Mouse (Mus musculus): ENCODE results near the gene Crispld2. TPM values are rescaled to one million over a fixed set of nuclear protein-coding genes. Genes with fewer than 3 reads are reported as not detected.

Crispld2 gene
- polyA plus RNA-seq, 1 experiment from 2014 or later, result 4.6 TPM

DNA sequence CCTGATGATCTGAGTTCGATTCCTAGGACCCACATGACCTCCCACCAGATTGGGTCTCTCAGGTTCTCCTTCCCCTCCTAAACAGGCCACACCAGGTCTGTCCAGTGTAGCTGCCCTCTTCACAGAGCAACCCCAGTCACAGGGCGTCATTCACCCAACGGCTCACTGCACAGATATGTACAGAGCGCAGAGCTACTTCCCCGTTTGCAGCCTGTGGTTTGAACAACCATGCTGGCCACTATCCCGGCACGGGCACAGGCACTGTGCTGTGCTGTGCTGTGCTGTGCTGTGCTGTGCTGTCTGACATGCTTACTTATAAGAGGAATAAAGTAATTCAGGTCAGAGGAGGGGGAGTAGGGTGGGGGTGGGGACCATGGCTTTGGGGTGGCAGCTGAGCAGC lies 24.2 kb downstream of the Crispld2 start:
- no peaks in the 10 kb centered on the region for H3K27me3 ChIP-seq (ENCODE audit: control insufficient read depth, insufficient read depth, low read length)
- H3K9me3 ChIP-seq (ENCODE audit: control insufficient read depth, low read length), result no peaks in the 10 kb centered on the region
- DNase-seq (ENCODE audit: low spot score) (no peak), ATAC-seq (ENCODE audit: insufficient read depth, low FRiP score, low TSS enrichment) (no peak)
- H3K36me3 ChIP-seq (ENCODE audit: control insufficient read depth, insufficient read depth, low read length), result no peaks in the 10 kb centered on the region; the same call in 1 of the 2 replicates
- H3K4me1 ChIP-seq (ENCODE audit: control insufficient read depth, insufficient read depth, low read length), result 0 out of 2 replicates have a peak, but pooled peaks cover 3% of the 10 kb centered on the region
- 84% methylated on average over 7 of the region's 7 CpGs for WGBS
- no peak overlapping the region for H3K27ac ChIP-seq (ENCODE audit: low read depth, low read length)
- H3K4me3 ChIP-seq (ENCODE audit: low read depth, low read length), result no peak overlapping the region
- no peak overlapping the region for H3K4me2 ChIP-seq (ENCODE audit: low read depth)
- no peak overlapping the region for H3K9ac ChIP-seq (ENCODE audit: low read length)

DNA sequence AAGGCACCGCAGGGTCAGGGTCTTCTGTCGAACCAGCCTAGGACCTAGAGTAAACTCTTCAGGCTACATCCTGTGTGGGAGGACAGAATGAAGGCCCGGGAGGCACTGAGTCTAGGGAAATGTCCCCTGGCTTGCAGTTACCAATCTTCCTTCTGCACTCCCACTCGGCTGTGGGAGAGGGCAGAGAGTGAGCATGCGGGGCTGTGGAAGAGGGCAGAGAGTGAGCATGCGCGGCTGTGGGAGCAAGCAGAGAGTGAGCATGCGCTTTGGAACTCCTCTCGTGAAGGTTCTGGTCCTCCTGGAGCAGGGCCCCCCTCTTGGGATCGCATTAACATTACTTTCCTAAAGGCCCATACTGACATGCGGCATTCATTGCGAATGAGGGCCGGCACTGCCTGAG lies 25.1 kb downstream of the Crispld2 start:
- Histone ChIP-seq H3K9ac (ENCODE audit: low read length) (no peak overlapping the region), H3K27me3 (ENCODE audit: control insufficient read depth, insufficient read depth, low read length) (no peaks in the 10 kb centered on the region), H3K4me3 (ENCODE audit: low read depth, low read length) (no peak overlapping the region), H3K36me3 (ENCODE audit: control insufficient read depth, insufficient read depth, low read length) (no peaks in the 10 kb centered on the region; the same call in 1 of the 2 replicates), H3K27ac (ENCODE audit: low read depth, low read length) (no peak overlapping the region), H3K4me1 (ENCODE audit: control insufficient read depth, insufficient read depth, low read length) (0 out of 2 replicates have a peak, but pooled peaks cover 3% of the 10 kb centered on the region), H3K9me3 (ENCODE audit: control insufficient read depth, low read length) (no peaks in the 10 kb centered on the region), H3K4me2 (ENCODE audit: low read depth) (no peak overlapping the region)
- ATAC-seq (ENCODE audit: insufficient read depth, low FRiP score, low TSS enrichment) (no peak), DNase-seq (ENCODE audit: low spot score) (no peak)
- 88% methylated on average over 13 of the region's 13 CpGs for WGBS

DNA sequence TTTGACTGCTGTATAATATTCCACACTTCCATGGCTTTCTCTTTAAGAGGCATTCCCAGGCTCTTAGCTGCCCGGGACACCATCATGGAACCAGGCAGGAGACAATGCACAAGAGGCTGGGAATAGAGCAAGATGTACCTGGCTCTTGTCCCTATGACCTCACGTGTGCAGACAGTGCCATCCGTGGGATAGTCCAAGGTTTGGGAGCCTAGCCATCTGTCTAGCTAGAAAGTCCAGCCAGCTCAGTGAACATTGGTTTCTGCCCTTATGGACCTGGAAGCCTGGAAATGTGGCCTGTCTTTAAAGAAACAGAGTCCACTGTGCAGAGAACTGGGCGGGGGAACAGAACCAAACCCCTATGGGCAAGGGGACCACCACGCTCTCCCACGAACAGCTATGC lies 25.5 kb downstream of the Crispld2 start:
- H3K4me2 ChIP-seq (ENCODE audit: low read depth), result no peak overlapping the region
- no peak overlapping the region for H3K27ac ChIP-seq (ENCODE audit: low read depth, low read length)
- H3K4me1 ChIP-seq (ENCODE audit: control insufficient read depth, insufficient read depth, low read length), result 0 out of 2 replicates have a peak, but pooled peaks cover 3% of the 10 kb centered on the region
- H3K27me3 ChIP-seq (ENCODE audit: control insufficient read depth, insufficient read depth, low read length), result no peaks in the 10 kb centered on the region
- no peak overlapping the region for H3K9ac ChIP-seq (ENCODE audit: low read length)
- DNase-seq (ENCODE audit: low spot score) (no peak), ATAC-seq (ENCODE audit: insufficient read depth, low FRiP score, low TSS enrichment) (no peak)
- no peaks in the 10 kb centered on the region; the same call in 1 of the 2 replicates for H3K36me3 ChIP-seq (ENCODE audit: control insufficient read depth, insufficient read depth, low read length)
- H3K9me3 ChIP-seq (ENCODE audit: control insufficient read depth, low read length), result no peaks in the 10 kb centered on the region
- no peak overlapping the region for H3K4me3 ChIP-seq (ENCODE audit: low read depth, low read length)
- 96% methylated on average over 6 of the region's 6 CpGs for WGBS

DNA sequence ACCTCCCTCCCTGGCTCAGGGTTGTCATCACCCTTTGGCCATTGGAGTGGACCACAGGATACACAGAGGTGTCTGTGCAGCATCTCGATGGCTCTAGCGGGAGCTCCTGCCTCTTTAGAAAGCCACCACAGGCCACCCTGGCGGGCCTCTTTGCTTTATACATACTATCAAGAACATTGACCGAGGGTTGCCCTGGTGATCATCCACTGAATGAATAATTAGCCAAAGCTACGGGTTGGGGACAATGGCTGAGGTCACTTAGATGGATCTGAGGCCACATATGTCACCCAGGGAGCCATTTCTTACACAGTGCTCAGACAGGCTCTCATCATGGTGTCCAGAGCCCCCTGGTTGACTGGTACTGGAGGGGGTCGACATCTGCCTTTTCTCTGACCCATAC lies 26.1 kb downstream of the Crispld2 start:
- DNase-seq (ENCODE audit: low spot score), result no peak
- no peaks in the 10 kb centered on the region; the same call in 1 of the 2 replicates for H3K36me3 ChIP-seq (ENCODE audit: control insufficient read depth, insufficient read depth, low read length)

DNA sequence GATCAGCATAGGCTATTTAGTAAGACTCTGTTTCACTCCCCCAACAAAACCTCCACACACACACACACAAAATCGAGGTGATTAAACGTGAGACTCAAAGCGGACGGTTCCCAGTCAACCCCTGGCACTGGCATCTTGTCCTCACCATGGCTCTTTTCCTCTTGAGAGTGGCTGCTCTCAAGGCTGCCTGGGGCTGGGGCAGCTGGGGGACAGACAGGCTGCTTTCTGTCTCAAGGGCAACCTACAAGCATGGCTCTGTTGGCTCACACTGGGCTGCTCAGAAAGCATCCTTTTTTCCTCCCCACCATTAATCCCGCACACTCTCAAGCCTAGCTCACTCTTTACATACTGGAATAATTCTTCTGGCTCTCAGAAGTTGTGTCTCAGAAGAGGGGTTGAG lies 27.1 kb downstream of the Crispld2 start:
- Histone ChIP-seq H3K4me3 (ENCODE audit: low read depth, low read length) (no peak overlapping the region), H3K36me3 (ENCODE audit: control insufficient read depth, insufficient read depth, low read length) (no peaks in the 10 kb centered on the region; the same call in 1 of the 2 replicates), H3K27ac (ENCODE audit: low read depth, low read length) (no peak overlapping the region), H3K9ac (ENCODE audit: low read length) (no peak overlapping the region), H3K4me2 (ENCODE audit: low read depth) (no peak overlapping the region), H3K4me1 (ENCODE audit: control insufficient read depth, insufficient read depth, low read length) (0 out of 2 replicates have a peak, but pooled peaks cover 3% of the 10 kb centered on the region), H3K27me3 (ENCODE audit: control insufficient read depth, insufficient read depth, low read length) (no peaks in the 10 kb centered on the region), H3K9me3 (ENCODE audit: control insufficient read depth, low read length) (no peaks in the 10 kb centered on the region)
- no peak for DNase-seq (ENCODE audit: low spot score)
- no peak for ATAC-seq (ENCODE audit: insufficient read depth, low FRiP score, low TSS enrichment)
- WGBS, result 86% methylated on average over 5 of the region's 5 CpGs

More for the DNA sequence above, 26.1 kb downstream of the Crispld2 start:
- Histone ChIP-seq H3K4me2 (ENCODE audit: low read depth) (no peak overlapping the region), H3K4me1 (ENCODE audit: control insufficient read depth, insufficient read depth, low read length) (0 out of 2 replicates have a peak, but pooled peaks cover 3% of the 10 kb centered on the region), H3K27me3 (ENCODE audit: control insufficient read depth, insufficient read depth, low read length) (no peaks in the 10 kb centered on the region), H3K9me3 (ENCODE audit: control insufficient read depth, low read length) (no peaks in the 10 kb centered on the region), H3K9ac (ENCODE audit: low read length) (no peak overlapping the region), H3K4me3 (ENCODE audit: low read depth, low read length) (no peak overlapping the region), H3K27ac (ENCODE audit: low read depth, low read length) (no peak overlapping the region)
- WGBS, result 42% methylated on average over 6 of the region's 6 CpGs
- no peak for ATAC-seq (ENCODE audit: insufficient read depth, low FRiP score, low TSS enrichment)

DNA sequence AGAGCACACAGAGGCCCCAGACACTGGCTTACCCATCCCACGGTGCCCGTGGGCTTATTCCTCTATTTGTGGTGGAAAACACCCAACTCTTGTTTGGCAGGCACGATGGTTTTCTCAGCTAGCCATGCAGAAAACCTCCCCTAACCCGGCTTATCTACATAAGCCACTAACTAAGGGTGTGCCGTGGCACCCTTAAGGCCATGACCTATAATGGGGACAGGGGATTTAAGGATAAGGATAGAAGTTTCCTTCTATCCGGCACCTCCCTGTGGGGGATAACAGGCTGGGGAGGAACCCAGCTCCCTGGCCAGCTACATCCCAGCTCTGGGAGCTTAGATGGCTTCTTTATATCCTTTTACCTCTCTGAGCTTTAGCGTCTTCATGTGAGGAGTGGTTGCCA lies 28.1 kb downstream of the Crispld2 start:
- ATAC-seq (ENCODE audit: insufficient read depth, low FRiP score, low TSS enrichment), result no peak
- WGBS, result 85% methylated on average over 7 of the region's 7 CpGs

DNA sequence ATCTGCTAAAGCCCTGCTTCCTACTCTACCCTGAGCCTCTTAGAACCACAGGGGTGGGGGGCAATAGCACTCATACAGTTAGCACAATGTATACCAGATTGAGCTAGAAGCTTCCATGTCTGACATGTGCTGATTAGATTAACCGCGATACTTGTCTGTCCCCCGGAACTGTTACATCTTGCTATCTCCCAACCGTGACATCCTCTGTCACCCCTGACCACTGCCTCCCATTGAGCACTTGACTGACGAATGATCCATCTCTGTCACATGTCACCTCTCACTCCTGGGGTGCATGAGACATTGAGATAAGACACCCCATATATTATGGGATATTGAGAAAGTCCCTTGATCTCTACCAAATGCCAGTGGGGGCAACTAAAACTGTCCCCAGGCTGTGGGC lies 34.0 kb downstream of the Crispld2 start:
- Histone ChIP-seq H3K4me2 (ENCODE audit: low read depth) (no peak overlapping the region), H3K9me3 (ENCODE audit: control insufficient read depth, low read length) (no peaks in the 10 kb centered on the region), H3K27me3 (ENCODE audit: control insufficient read depth, insufficient read depth, low read length) (no peaks in the 10 kb centered on the region), H3K4me1 (ENCODE audit: control insufficient read depth, insufficient read depth, low read length) (no peaks in the 10 kb centered on the region), H3K36me3 (ENCODE audit: control insufficient read depth, insufficient read depth, low read length) (no peaks in the 10 kb centered on the region), H3K9ac (ENCODE audit: low read length) (no peak overlapping the region), H3K4me3 (ENCODE audit: low read depth, low read length) (no peak overlapping the region), H3K27ac (ENCODE audit: low read depth, low read length) (no peak overlapping the region)
- WGBS, result 75% methylated on average over 5 of the region's 5 CpGs
- ATAC-seq (ENCODE audit: insufficient read depth, low FRiP score, low TSS enrichment), result no peak
- no peak for DNase-seq (ENCODE audit: low spot score)

More for the DNA sequence above, 28.1 kb downstream of the Crispld2 start:
- no peak overlapping the region for H3K27ac ChIP-seq (ENCODE audit: low read depth, low read length)
- no peaks in the 10 kb centered on the region; the same call in 1 of the 2 replicates for H3K36me3 ChIP-seq (ENCODE audit: control insufficient read depth, insufficient read depth, low read length)
- 0 out of 2 replicates have a peak, but pooled peaks cover 3% of the 10 kb centered on the region for H3K4me1 ChIP-seq (ENCODE audit: control insufficient read depth, insufficient read depth, low read length)
- H3K4me3 ChIP-seq (ENCODE audit: low read depth, low read length), result no peak overlapping the region
- H3K9ac ChIP-seq (ENCODE audit: low read length), result no peak overlapping the region
- DNase-seq (ENCODE audit: low spot score), result no peak
- H3K27me3 ChIP-seq (ENCODE audit: control insufficient read depth, insufficient read depth, low read length), result no peaks in the 10 kb centered on the region
- H3K4me2 ChIP-seq (ENCODE audit: low read depth), result no peak overlapping the region
- H3K9me3 ChIP-seq (ENCODE audit: control insufficient read depth, low read length), result no peaks in the 10 kb centered on the region

DNA sequence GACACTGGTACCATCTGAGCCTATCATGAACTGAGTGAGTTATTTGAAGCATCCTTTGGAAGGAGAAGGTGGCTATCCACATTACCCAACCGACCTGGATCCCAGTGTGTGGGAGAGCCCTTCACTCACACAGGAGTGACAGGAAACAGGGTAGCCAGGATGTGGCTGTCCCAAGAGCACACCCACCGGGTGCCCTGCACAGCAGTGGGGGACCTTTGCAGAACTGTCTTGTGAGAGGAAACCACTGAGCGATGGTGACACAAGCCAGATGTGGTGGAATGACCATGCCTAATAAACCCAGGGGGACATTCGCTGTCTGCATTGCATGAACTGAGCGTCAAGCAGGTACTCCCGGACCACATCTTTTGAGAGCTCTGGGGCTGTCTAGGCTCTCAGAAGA lies 34.8 kb downstream of the Crispld2 start:
- WGBS, result 88% methylated on average over 6 of the region's 6 CpGs
- Histone ChIP-seq H3K4me3 (ENCODE audit: low read depth, low read length) (no peak overlapping the region), H3K36me3 (ENCODE audit: control insufficient read depth, insufficient read depth, low read length) (no peaks in the 10 kb centered on the region), H3K27ac (ENCODE audit: low read depth, low read length) (no peak overlapping the region), H3K9me3 (ENCODE audit: control insufficient read depth, low read length) (no peaks in the 10 kb centered on the region), H3K9ac (ENCODE audit: low read length) (no peak overlapping the region), H3K4me1 (ENCODE audit: control insufficient read depth, insufficient read depth, low read length) (no peaks in the 10 kb centered on the region), H3K4me2 (ENCODE audit: low read depth) (no peak overlapping the region), H3K27me3 (ENCODE audit: control insufficient read depth, insufficient read depth, low read length) (no peaks in the 10 kb centered on the region)
- no peak for ATAC-seq (ENCODE audit: insufficient read depth, low FRiP score, low TSS enrichment)
- no peak for DNase-seq (ENCODE audit: low spot score)

DNA sequence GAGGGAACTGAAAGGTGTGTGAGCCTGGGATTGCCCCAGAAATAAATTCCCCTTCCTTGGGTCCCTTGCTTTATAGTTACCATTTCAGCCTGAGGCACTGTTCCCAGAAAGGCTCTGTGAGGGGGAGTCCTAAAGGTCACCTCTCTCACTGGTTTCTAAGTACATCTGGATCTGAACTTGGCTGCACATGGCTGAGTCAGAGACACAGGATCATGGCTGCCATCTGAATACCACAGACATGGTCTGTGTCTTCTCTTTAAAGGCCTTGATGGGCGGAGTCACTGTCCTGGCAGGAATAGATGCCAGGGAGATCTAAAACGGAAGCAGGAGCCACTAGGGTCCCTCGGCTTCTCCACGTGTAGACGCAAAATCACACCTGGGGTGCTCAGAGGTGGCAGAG lies 38.2 kb downstream of the Crispld2 start:
- ATAC-seq (ENCODE audit: insufficient read depth, low FRiP score, low TSS enrichment), result no peak
- Histone ChIP-seq H3K9ac (ENCODE audit: low read length) (no peak overlapping the region; the same call in 1 of the 2 replicates), H3K27me3 (ENCODE audit: control insufficient read depth, insufficient read depth, low read length) (no peaks in the 10 kb centered on the region), H3K4me1 (ENCODE audit: control insufficient read depth, insufficient read depth, low read length) (no peaks in the 10 kb centered on the region), H3K4me2 (ENCODE audit: low read depth) (no peak overlapping the region), H3K9me3 (ENCODE audit: control insufficient read depth, low read length) (no peaks in the 10 kb centered on the region), H3K27ac (ENCODE audit: low read depth, low read length) (no peak overlapping the region), H3K36me3 (ENCODE audit: control insufficient read depth, insufficient read depth, low read length) (no peaks in the 10 kb centered on the region), H3K4me3 (ENCODE audit: low read depth, low read length) (no peak overlapping the region)
- WGBS, result 68% methylated on average over 5 of the region's 5 CpGs
- DNase-seq (ENCODE audit: low spot score), result no peak
